Mouse (Mus musculus): ENCODE results near the gene Fga. TPM values are rescaled to one million over a fixed set of nuclear protein-coding genes. Genes with fewer than 3 reads are reported as not detected.

Fga gene
- polyA plus RNA-seq (2012; rRNA removed): 0.27 TPM in 1 of 2 replicates, not detected in the other

DNA sequence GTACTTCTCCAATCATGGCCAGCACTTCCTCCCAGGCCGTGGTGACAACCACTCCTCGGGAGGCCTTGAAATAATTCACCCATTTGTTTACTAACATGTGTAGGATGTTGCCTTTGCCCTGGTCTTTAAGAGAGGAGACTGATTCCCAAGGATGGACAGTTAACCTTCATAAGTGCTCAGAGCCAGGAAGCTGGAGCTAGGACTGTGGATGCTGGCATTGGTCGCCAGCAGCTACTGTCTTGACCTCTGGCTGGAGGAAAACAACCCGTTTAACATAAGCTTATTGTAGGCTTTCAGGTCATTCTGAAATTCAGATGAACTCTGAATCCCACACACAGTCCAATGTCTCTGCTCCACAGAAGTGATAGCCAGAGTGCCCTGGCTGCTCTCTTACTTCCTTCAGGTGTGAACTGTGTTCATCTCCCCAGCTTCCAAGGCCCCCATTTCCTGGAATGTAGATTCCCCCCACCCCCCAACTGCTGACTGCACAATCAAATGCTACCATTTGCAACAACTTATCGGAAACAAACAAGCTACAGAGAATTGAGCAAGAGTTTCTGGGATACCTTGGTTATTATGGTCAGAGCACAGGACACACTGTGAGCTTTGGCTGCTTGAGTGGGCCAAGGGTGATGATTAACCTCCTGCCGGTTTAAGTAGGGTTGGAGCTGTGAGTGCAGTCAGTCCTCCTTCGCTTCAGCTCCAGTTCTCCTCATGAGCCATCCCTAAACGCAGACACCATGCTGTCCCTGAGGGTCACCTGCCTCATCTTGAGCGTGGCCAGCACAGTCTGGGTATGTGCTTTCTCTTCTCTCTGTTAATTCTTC is at the start of gene Fga:
Gene Fga, plus strand, starts transcription at position 602 of the 827 bp plus-strand sequence.
- DNase-seq (ENCODE audit: low spot score): no peak

DNA sequence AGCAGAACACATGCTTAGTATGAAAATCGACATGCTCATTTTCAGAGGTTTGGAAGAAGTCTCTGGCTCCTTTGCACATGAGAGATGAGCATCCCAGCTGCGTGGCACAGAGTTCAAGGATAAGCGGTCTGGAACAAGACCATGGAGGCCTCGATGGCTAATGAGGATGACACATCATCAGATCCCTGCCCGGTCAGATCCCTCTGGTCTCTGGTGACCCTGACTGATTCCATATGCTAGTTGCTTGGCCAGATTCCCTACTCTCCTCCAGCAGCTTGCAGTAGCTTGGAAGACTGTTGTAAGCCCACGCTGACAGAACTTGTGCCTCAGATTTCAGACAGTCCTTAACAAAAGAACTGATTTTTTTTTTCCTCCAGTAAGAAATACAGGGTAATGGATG is 45.1 kb upstream of the Fga start:
- DNase-seq (ENCODE audit: low spot score): no peak

DNA sequence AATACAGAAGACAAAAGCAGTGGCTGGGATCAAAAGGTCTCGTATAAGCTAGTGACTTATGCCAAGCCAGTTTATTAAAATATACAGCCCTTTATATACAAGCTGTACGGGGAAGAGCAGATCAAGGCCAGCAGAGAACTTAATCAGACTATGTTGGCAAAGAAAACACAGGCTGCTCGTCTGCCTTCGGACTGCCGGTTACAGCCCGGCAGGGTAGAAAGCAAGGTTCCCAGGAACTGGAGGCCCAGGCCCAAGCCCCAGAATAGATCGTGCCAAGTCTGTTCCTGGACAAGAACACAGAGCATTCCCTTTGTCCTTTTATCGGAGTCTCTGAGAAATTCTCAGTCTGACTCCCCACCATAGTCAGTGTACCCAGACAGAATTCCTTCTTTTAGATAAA is 44.0 kb upstream of the Fga start:
- no peak for DNase-seq (ENCODE audit: low spot score)

DNA sequence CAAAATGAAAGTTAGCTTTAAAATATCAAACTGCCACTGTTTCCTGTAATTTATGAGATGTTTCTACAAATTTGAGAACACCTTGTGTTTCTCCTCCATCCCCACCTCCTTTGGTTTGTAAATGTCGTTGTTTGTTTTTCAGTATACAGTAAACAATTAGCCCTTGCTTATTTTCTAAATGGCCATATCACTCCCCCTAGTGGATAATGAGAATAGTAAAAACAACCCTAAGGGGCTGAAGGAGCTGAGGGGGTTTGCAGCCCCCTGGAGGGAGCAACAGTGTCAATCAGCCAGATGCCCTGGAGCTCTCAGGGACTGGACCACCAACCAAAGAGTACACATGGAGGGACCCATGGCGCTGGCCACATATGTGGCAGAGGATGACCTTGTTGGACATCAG is 41.0 kb upstream of the Fga start:
- DNase-seq (ENCODE audit: low spot score): no peak

DNA sequence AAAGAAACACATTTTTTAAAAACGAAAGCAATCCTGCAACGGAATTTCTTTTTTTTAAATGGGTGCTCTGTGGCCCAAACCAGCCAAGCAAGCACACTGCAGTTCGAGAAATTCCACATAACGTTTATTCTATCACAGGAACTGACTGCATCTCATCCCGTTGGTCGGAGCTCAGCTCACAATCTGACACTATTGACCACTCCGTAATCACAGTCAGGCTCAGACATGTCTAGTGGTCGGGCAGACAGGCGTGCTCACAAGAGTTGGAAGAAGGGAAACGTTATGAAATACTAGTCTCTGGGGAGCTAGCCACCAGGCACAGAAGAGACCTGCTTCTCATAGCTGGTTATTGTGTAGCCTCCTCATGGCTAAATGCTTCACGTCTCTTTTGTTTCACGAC is 33.9 kb upstream of the Fga start:
- DNase-seq (ENCODE audit: low spot score): no peak

DNA sequence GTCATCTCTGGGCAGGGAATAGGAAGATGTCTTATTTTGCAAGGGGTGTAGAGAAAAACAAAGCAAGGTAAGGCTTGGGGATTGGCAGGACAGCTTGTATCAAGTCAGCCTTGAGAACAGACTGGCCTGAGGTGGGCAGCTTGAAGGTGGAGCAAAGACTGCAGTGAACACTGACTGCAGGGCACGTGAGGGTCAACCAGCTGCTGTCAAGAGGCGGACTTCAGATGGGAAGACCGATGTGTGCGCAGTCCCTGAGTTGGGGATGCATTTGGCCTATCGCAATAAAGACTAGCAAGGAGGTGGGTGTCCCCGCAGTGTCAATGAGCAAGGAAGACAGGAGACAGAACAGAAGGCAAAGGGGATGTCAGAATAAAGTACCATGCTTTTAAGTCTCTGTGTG is 32.9 kb upstream of the Fga start:
- no peak for DNase-seq (ENCODE audit: low spot score)

DNA sequence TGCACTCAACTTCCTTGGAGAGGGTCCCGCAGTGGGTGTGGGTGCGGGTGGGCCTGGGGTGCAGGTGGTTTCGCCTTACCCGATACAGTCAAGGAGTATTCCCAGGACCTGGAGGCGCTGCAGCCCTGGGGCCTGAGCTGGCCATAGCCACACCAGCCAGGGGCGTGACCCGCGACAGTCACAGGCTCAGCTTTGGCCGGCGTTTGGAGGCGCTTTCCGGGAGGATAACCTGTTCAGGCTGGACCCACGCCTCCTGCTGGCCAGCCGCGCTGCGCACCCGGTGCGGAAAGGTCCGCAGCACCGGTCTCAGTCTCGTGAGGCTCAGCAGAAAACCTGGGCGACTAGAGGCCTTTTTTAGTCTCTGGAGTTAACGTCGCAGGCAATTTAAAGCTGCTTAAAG is 30.5 kb upstream of the Fga start:
- DNase-seq (ENCODE audit: low spot score): peak; percentile 41

DNA sequence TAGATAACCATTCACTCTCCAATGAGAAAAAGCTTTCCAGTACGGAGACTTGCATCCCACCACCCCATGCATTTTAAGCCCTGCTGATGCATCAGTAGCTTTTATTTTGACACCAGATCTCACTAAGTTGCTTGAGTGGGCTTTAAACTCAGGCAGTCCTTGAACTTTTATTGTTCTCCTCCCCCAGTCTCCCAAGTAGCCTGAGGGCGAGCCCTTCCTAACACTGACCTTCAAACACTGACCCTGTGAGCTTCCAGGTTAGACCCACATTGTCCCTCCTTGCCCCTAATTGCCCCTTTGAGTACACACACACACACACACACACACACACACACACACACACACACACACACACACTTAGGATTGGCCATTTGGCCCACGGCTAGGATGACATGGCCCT is 29.2 kb upstream of the Fga start:
- no peak for DNase-seq (ENCODE audit: low spot score)

DNA sequence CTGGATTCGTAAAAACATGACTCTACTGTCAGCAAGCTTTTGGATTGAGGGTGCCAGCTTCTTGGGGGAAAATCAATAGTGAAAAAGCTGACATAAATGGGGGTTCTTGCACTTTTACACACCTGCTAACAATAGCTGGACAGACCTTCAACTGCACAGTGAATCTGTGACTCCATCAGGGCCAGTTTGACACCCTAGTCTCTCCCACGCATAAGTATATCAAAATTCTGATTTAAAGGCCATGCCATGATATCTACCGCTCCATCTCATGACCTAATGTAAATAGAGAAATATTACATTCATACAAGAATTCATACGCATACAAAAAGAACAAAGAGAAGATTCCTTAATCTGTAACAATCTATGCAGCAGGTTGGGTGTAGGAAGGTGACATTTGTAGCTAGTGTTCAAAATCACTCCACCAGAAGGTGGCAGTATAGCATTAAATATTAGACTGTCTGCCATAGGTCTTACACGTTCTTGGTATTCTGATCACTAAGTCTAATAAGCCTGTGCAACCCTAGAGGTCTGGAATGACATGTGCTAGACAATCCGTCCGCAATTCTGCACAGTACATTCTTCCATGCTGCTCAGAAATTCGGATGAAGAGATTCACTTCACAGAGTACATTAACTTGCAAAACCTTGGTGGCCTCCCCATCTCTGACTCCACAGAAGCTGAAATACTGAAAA is 27.0 kb upstream of the Fga start:
- no peak for DNase-seq (ENCODE audit: low spot score)

DNA sequence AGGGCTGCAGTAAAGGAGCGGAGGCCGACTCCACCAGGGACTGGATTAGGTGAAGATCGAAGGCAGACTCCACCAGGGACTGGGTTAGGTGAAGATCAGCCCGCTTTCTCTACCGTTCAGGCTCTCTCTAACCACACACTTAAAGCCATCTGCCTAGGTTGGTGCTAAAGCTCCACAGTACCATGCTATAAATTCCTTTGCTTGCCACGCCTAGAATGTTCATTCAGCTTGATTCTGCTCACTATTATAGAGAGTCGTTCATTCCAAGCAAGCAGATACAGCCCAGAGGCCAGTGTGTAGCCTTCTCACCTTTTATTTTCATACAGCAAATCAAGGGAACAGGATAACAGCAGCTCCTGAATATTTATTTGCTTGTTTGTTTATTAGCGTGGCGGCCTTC is 25.9 kb upstream of the Fga start:
- DNase-seq (ENCODE audit: low spot score): no peak

DNA sequence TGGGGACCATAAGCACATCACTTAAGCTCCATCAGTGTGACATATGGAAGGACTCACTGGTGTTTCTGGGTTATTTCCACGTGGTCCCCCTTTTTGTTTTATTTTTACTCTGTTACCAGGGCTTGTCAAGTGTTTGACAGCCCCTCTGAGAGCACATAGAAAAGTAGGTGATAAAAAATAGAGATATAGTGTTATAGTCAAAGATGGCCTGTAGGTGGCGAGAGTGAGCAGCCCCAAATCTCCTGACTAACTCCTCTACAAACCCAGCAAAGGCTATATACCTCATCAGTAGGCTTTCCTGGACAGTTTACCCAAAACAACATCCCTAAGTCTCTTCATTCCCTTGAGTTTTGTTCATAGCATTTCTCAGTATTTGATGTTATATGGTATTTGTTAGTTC is 23.7 kb upstream of the Fga start:
- no peak for DNase-seq (ENCODE audit: low spot score)

DNA sequence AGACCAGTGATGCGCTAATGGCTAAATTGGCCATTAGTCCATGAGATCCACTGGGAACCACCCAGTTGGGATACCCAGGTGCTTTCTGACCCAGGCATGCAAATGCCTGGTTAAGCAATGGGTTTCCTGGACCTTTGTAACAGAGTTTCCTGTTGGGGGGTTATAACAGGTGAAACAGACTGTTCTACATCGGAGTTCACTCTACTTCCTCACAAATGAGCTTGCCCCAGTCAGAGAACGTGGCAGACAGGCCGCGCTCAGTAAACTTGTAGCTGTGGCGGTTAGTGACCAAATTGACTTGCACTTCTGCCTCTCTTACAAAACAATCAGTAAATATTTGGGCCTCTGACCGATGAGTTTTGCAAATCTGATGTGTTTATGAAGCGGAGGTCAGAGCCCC is 22.8 kb upstream of the Fga start:
- DNase-seq (ENCODE audit: low spot score): no peak

DNA sequence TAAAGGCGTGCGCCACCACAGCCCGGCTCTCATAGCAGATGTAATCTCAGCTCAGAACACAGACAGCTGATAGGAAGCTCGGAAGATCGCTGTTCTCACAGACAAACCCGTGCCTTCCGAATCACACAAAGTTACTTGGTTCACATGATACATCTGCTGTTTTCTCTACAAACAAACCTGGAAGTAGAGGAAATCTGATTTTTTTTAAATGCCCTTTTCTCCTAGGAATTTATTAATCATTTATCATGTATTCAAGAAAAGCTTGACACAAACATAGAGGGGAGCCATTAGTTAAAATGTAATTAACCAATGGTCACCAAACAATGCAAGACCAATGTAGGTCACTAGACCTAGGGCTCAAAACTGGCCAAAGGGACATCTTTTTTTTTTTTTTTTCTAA is 21.1 kb upstream of the Fga start:
- DNase-seq (ENCODE audit: low spot score): no peak

DNA sequence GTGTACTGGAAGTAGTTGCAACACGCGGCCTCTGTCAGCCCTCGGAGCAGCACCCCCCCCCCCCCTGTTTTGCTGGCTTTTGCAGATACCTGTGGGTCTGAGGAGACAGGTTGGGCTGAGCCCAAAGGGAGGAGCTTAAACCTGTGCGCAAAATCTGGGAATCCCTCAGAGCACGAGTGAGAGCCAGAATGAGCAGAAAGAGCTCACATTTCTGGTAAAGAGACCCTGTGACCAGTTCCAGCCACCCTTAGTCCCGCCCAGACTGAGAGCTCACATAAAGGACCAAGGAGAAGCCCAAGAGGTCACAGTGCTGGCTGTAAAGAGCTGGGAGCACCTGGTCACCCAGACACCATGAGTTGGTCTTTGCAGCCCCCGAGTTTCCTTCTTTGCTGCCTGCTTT is 18.3 kb upstream of the Fga start, which contains the start of gene Fgg:
Gene Fgg, plus strand, starts transcription at position 168 of the 400 bp plus-strand sequence.
- no peak for DNase-seq (ENCODE audit: low spot score)

DNA sequence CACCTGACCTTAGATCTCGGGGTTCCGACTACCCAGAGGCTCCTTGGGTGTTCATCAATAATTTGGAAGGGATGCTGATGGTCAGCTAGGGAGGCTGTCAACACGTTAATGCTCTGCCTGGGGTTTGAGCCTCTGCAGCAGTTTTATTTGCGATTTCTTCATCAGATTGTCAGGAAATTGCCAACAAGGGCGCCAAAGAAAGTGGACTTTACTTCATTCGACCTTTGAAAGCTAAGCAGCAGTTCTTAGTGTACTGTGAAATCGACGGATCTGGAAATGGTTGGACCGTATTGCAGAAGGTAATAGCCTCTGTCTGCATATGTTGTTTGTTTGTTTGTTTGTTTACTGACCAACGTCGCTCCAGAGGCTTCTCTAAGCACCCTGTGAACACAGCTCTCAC is 15.6 kb upstream of the Fga start:
- no peak for DNase-seq (ENCODE audit: low spot score)

DNA sequence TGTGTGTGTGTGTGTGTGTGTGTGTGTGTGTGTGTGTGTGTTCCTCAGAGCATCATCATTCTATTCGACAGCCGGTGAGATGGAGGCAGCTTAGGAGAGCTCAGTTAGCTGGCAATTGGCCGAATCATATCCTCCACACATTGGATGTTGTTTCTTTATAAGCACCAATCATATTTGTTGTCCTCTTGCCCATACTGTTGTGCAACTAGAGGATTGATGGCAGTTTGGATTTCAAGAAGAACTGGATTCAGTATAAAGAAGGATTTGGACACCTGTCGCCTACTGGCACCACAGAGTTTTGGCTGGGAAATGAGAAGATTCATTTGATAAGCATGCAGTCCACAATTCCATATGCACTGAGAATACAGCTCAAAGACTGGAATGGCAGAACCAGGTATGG is 14.7 kb upstream of the Fga start:
- no peak for DNase-seq (ENCODE audit: low spot score)

DNA sequence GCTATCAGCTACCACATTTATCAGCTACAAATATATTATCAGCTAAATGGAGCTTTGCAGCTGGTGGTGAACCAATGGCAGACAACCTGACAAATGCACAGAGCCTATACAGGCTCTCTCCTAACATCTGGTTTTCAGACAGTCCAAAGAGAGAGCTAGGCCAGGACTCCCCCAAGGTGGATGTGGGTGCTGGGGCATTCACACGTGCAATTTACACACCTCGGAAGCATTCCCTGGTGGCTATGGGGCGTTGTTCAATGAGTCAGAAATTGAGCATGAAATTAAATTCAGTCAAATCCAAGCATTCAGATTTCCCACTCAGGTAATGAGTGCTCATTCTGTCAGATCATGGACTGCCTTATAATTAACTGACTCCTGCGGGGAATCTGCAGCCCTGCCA is 14.3 kb upstream of the Fga start:
- no peak for DNase-seq (ENCODE audit: low spot score)

DNA sequence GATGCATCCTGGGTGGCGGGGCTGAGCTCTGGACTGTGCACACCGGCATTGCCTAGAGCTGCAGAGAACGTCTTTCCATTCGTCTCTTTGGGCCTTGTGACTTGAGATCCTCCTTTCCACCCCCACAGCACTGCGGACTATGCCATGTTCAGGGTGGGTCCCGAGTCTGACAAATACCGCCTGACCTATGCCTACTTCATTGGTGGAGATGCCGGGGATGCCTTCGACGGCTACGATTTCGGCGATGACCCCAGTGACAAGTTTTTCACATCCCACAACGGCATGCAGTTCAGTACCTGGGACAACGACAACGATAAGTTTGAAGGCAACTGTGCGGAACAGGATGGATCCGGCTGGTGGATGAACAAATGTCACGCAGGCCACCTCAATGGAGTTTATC is 13.2 kb upstream of the Fga start:
- no peak for DNase-seq (ENCODE audit: low spot score)

DNA sequence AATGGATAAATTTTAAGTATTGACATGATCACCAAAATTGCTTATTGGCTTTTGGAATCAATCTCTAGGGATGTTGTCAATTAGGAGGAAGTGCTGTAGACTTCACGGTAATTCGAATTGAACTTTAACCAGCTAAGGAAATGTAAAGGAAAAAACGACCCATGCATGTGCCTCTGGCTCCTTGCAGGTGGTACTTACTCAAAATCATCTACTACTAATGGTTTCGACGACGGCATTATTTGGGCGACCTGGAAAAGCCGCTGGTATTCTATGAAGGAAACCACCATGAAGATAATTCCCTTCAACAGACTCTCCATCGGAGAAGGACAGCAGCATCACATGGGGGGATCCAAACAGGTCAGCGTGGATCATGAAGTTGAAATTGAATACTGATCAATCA is 11.9 kb upstream of the Fga start:
- DNase-seq (ENCODE audit: low spot score): no peak

DNA sequence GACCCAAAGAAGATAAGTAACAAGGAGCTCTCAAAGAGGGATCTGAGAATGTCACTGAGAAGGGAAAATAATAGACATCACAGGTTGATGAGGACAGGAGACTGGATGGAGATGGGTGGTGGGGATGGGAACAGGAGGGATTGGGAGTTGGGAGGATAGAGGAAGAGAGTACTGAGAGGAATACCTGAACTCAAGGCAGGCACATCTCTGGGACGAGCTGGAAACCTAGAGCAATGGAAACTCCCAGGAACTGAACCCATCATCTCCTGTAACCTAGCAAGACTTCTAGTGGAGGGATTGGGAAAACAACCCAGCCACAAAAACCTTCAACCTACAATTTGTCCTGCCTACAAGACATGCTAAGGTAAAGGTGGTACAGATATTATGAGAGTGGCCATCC is 9.6 kb upstream of the Fga start:
- no peak for DNase-seq (ENCODE audit: low spot score)

DNA sequence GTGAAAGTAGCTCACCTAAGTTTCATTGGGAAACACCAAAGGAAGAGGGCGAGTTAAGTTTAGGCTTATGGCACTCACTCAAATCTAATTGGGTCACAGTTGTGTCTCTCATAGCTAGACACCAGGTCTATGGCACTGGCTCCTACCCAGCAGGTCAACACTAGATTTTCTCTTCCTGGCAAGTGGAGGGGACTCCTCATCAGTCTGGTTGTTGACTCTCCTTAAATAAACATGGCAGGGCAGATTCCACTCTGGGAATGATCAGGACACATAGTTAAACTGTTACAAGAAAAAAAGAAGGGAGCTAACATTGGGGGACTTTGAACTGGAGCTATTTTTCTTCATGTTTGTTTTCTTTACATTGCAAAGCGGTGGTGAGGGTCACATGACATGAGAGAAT is 5.5 kb upstream of the Fga start:
- DNase-seq (ENCODE audit: low spot score): no peak

DNA sequence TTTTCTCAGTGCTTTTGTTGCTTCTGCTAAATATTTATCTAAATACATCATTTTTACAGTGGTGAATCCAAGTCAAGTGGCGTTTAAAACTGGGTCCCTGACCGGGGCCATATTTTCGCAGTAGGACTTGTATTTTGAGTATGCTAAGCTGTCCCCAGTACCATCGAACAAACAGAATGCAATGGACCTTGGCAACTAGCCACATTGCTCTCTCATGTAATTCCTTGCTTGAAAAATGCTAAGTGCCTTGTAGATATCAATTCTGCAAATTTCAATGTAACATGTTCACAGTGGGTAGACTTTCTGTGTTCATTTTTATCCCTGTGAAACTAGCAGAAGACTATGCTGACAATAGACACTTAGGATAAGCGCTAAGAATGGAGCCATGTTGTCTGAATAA is 4.7 kb upstream of the Fga start:
- DNase-seq (ENCODE audit: low spot score): no peak

DNA sequence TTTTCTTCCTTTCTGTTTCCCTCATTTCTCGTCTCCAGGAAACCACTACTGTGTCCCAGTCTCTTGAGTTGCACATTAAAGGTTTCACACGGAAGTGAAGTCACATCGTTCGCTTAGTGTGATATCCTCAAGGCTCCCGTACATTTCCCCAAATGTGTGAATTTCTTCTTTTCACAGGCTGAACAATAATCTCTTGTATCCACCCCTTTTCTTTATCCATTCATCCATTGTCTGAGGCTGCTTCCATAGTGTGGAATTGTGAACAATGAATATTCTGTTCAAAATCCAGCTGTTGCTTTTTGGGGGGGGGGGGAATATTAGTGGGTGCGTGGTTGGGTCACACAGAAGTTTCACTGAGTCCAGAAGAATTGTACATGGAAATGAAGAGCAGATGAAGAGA is 840 bp upstream of the Fga start:
- DNase-seq (ENCODE audit: low spot score): no peak

Measured in urinary bladder, adult 2 months (tissue).